In the genomic region with DNA sequence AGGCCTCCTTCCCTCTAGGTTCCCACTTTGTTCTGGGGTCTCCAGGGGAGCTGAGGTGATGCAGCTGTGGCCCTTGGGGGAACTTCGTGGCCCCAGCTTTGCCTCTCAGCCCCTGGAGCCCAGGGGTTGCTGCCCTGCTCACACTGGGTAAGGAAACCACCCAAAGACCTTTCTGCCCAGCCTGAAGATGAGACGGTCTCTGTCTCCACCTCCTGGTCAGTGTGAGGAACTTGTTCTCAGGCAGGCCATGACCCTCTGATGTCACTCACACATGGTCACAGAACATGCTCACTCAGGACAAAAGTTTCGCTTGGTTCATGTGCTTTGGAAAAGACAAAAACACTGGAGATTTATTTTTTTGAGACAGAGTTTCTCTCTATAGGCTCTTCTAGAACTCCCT, we compare ENCODE assay signal across 8 mouse cellular contexts. TPM values are rescaled to one million over a fixed set of nuclear protein-coding genes. Genes with fewer than 3 reads are reported as not detected.
DNase-seq lines count a peak whose midpoint lies in the region; ATAC-seq and TF ChIP-seq lines count a peak whose summit lies in the region.

No protein-coding gene starts in this region.

- ATAC-seq in hematopoietic stem cell, adult 5-6 weeks (replicated peaks in 1 of 2; ENCODE audit: insufficient read depth in 1 of 2, low FRiP score in 2 of 2, low TSS enrichment in 1 of 2, low read depth in 1 of 2, poor library complexity in 2 of 2, severe bottlenecking in 2 of 2), result peak; percentile 86 to 88
- peak; percentile 39; the same call in 1 of the 2 replicates for ATAC-seq in liver, embryonic 14.5 days (ENCODE audit: insufficient read depth)
- ATAC-seq in neutrophil, adult 5-6 weeks (ENCODE audit: extremely low read depth, insufficient number of reproducible peaks, low FRiP score, poor library complexity, severe bottlenecking), result peak; percentile 81

- no peak overlapping the region for H3K9ac ChIP-seq in liver, embryonic 14.5 days (replicated peaks)

- WGBS in liver, embryonic 14.5 days (ENCODE audit: insufficient replicate concordance), result 24% methylated on average over 3 of the region's 3 CpGs

- no peaks in the 10 kb centered on the region for H3K4me1 ChIP-seq in embryonic fibroblast, embryonic 13.5 days (ENCODE audit: control insufficient read depth, insufficient read depth, low read length)
- no peaks in the 10 kb centered on the region for H3K4me1 ChIP-seq in liver, embryonic 14.5 days (replicated peaks; ENCODE audit: control insufficient read depth in 2 of 2, insufficient read depth in 2 of 2, low read length in 1 of 2)

- H3K4me2 ChIP-seq in liver, embryonic 14.5 days (ENCODE audit: low read depth), result no peak overlapping the region

- H3K9me3 ChIP-seq in liver, embryonic 14.5 days (ENCODE audit: control insufficient read depth, low read length), result no peaks in the 10 kb centered on the region

- TF ChIP-seq POLR2A in embryonic fibroblast, embryonic 13.5 days (IDR thresholded peaks at IDR 0.05; ENCODE audit: low read depth, low read length), result no peak

- no peak overlapping the region for H3K27ac ChIP-seq in embryonic fibroblast, embryonic 13.5 days (ENCODE audit: insufficient read depth, low read length)
- no peak overlapping the region for H3K27ac ChIP-seq in liver, embryonic 14.5 days

- no peak for TF ChIP-seq EP300 in liver, embryonic 14.5 days (IDR thresholded peaks at IDR 0.05; ENCODE audit: low read depth)

- no peak overlapping the region for H3K4me3 ChIP-seq in embryonic fibroblast, embryonic 13.5 days (ENCODE audit: insufficient read depth, low read length)
- no peak overlapping the region for H3K4me3 ChIP-seq in liver, embryonic 14.5 days (ENCODE audit: insufficient read depth in 1 of 2, low read depth in 2 of 2, low read length in 2 of 2)

- peaks cover 17% of the 10 kb centered on the region for H3K36me3 ChIP-seq in liver, embryonic 14.5 days (replicated peaks; ENCODE audit: control insufficient read depth, insufficient read depth, low read depth)

- H3K27me3 ChIP-seq in liver, embryonic 14.5 days (ENCODE audit: control insufficient read depth, insufficient read depth, low read length), result no peaks in the 10 kb centered on the region

- DNase-seq in heart, adult 11 months, result peak; percentile 96
- DNase-seq in heart, postnatal 25 days (ENCODE audit: low spot score), result no peak
- peak; percentile 67 for DNase-seq in WW6 (ENCODE audit: low read depth, low spot score)
- peak; percentile 41 to 56 (median 49) for DNase-seq in liver, embryonic 14.5 days (ENCODE audit: low read depth in 3 of 3, low spot score in 3 of 3)
- DNase-seq in yolk sac, embryonic 10.5 days (ENCODE audit: low spot score), result peak; percentile 43

- TF ChIP-seq CTCF in embryonic fibroblast, embryonic 13.5 days (IDR thresholded peaks at IDR 0.05; ENCODE audit: borderline replicate concordance, insufficient read depth, low read length), result peak; percentile 96
- TF ChIP-seq CTCF in liver, embryonic 14.5 days (IDR thresholded peaks at IDR 0.05; ENCODE audit: low read depth), result peak; percentile 93

- intact Hi-C loops in heart, postnatal 25 days (cut with DNase I), result loop anchor here (2.0 kb wide), 1 partner anchor 23 kb away; no protein-coding TSS in a partner anchor

RNA-seq across cellular contexts. Expression of a gene that starts 28.5 kb away (rescaled TPM):
- total RNA-seq in heart, postnatal 25 days (2021), result not detected
- polyA plus RNA-seq in embryonic fibroblast, embryonic 13.5 days (2011; ENCODE audit: insufficient read length, low read depth, missing spikeins), result not detected in 2 replicates
- total RNA-seq in hematopoietic stem cell, adult 5-6 weeks (2017), result not detected in 2 replicates
- polyA plus RNA-seq in liver, embryonic 14.5 days (2012; rRNA removed), result not detected in 2 replicates
- 0.11 and 0.18 TPM in 2 replicates for polyA plus RNA-seq in liver, embryonic 14.5 days (2014; fragmentation: Nextera tagmentation; extraction: Ambion mirVana)
- total RNA-seq in neutrophil, adult 5-6 weeks (2017), result not detected in 2 replicates

RNA-seq across cellular contexts. Expression of a gene that starts 53.0 kb away (rescaled TPM):
- 100 to 1,000 TPM; 273 to 280 TPM for total RNA-seq in heart, postnatal 25 days (2021)
- 16.2 and 20.1 TPM in 2 replicates for polyA plus RNA-seq in embryonic fibroblast, embryonic 13.5 days (2011; ENCODE audit: insufficient read length, low read depth, missing spikeins)
- 97.7 and 133 TPM in 2 replicates for total RNA-seq in hematopoietic stem cell, adult 5-6 weeks (2017)
- 10.6 and 15.4 TPM in 2 replicates for polyA plus RNA-seq in liver, embryonic 14.5 days (2012; rRNA removed)
- polyA plus RNA-seq in liver, embryonic 14.5 days (2014; fragmentation: Nextera tagmentation; extraction: Ambion mirVana), result 13.5 and 14.3 TPM in 2 replicates
- 104 and 109 TPM in 2 replicates for total RNA-seq in neutrophil, adult 5-6 weeks (2017)
